Mouse (Mus musculus): ENCODE measurements around the gene Slc26a9. TPM values are rescaled to one million over a fixed set of nuclear protein-coding genes. Genes with fewer than 3 reads are reported as not detected.

Gene Slc26a9
- polyA plus RNA-seq, 1 experiment, result 0.06 TPM

GRCm38 (mm10) chr1:131734657-131735273 is 9.1 kb upstream of the Slc26a9 start:
- DNase-seq (ENCODE audit: extremely low spot score in 1 of 2, low spot score in 1 of 2), result no peak

GRCm38 (mm10) chr1:131736494-131736893 is 7.3 kb upstream of the Slc26a9 start:
- no peak for DNase-seq (ENCODE audit: extremely low spot score in 1 of 2, low spot score in 1 of 2)

- DNase-seq (ENCODE audit: extremely low spot score in 1 of 2, low spot score in 1 of 2), result peak; percentile 95 to 99
Measured at GRCm38 (mm10) chr1:131737269-131737668, 6.6 kb upstream of the Slc26a9 start.

- no peak for DNase-seq (ENCODE audit: extremely low spot score in 1 of 2, low spot score in 1 of 2)
Measured at GRCm38 (mm10) chr1:131738760-131739159, 5.1 kb upstream of the Slc26a9 start.

- DNase-seq (ENCODE audit: extremely low spot score in 1 of 2, low spot score in 1 of 2), result no peak
Measured at GRCm38 (mm10) chr1:131739481-131740160, 4.2 kb upstream of the Slc26a9 start.

GRCm38 (mm10) chr1:131745391-131745790 is 1.6 kb downstream of the Slc26a9 start:
- DNase-seq (ENCODE audit: extremely low spot score in 1 of 2, low spot score in 1 of 2), result no peak

- DNase-seq (ENCODE audit: extremely low spot score in 1 of 2, low spot score in 1 of 2), result no peak
Measured at GRCm38 (mm10) chr1:131747761-131748160, 3.9 kb downstream of the Slc26a9 start.

- DNase-seq (ENCODE audit: extremely low spot score in 1 of 2, low spot score in 1 of 2), result no peak
Measured at GRCm38 (mm10) chr1:131748636-131749035, 4.8 kb downstream of the Slc26a9 start.

GRCm38 (mm10) chr1:131749706-131750545 is 6.1 kb downstream of the Slc26a9 start:
- DNase-seq (ENCODE audit: extremely low spot score in 1 of 2, low spot score in 1 of 2), result no peak

- DNase-seq (ENCODE audit: extremely low spot score in 1 of 2, low spot score in 1 of 2), result no peak
Measured at GRCm38 (mm10) chr1:131751181-131751890, 7.5 kb downstream of the Slc26a9 start.

GRCm38 (mm10) chr1:131751891-131752311 is 8.1 kb downstream of the Slc26a9 start:
- DNase-seq (ENCODE audit: extremely low spot score in 1 of 2, low spot score in 1 of 2), result no peak

GRCm38 (mm10) chr1:131754212-131754829 is 10.5 kb downstream of the Slc26a9 start:
- no peak for DNase-seq (ENCODE audit: extremely low spot score in 1 of 2, low spot score in 1 of 2)

- DNase-seq (ENCODE audit: extremely low spot score in 1 of 2, low spot score in 1 of 2), result peak; percentile 76 to 81
Measured at GRCm38 (mm10) chr1:131754916-131755315, 11.1 kb downstream of the Slc26a9 start.

GRCm38 (mm10) chr1:131757211-131757610 is 13.4 kb downstream of the Slc26a9 start:
- DNase-seq (ENCODE audit: extremely low spot score in 1 of 2, low spot score in 1 of 2), result no peak

GRCm38 (mm10) chr1:131758796-131759195 is 15.0 kb downstream of the Slc26a9 start:
- DNase-seq (ENCODE audit: extremely low spot score in 1 of 2, low spot score in 1 of 2), result no peak

GRCm38 (mm10) chr1:131759667-131760427 is 16.0 kb downstream of the Slc26a9 start:
- DNase-seq (ENCODE audit: extremely low spot score in 1 of 2, low spot score in 1 of 2), result no peak

- DNase-seq (ENCODE audit: extremely low spot score in 1 of 2, low spot score in 1 of 2), result no peak
Measured at GRCm38 (mm10) chr1:131760428-131760820, 16.6 kb downstream of the Slc26a9 start.

- no peak for DNase-seq (ENCODE audit: extremely low spot score in 1 of 2, low spot score in 1 of 2)
Measured at GRCm38 (mm10) chr1:131761079-131761831, 17.4 kb downstream of the Slc26a9 start.

- no peak for DNase-seq (ENCODE audit: extremely low spot score in 1 of 2, low spot score in 1 of 2)
Measured at GRCm38 (mm10) chr1:131763683-131764082, 19.9 kb downstream of the Slc26a9 start.
